Mouse (Mus musculus) midbrain, embryonic 16.5 days (tissue): Measurements from ENCODE around the gene Igsf21. TPM values are rescaled to one million over a fixed set of nuclear protein-coding genes. Genes with fewer than 3 reads are reported as not detected.

Experiments
- ATAC-seq: fragments of 200-750 bp; cut with Nextera tagmentation; 2 replicates; pipeline ENCODE4 v1.8.0; 2017; ENCODE audit warnings: moderate TSS enrichment
- H3K27ac ChIP-seq: fragments of 300-500 bp; sonication (generic); 2 replicates; pipeline ENCODE4 v1.5.1; 2014; ENCODE audit warnings: mild to moderate bottlenecking, low read length, mixed read lengths
- H3K27me3 ChIP-seq: fragments of 300-500 bp; sonication (generic); 2 replicates; pipeline ENCODE4 v1.6.1; 2014; ENCODE audit warnings: low read depth, low read length, mixed read lengths; ENCODE audit not compliant: control insufficient read depth, insufficient read depth
- H3K36me3 ChIP-seq: fragments of 300-500 bp; sonication (generic); 2 replicates; pipeline ENCODE4 v1.6.1; 2014; ENCODE audit warnings: mild to moderate bottlenecking, low read length, moderate library complexity, mixed read lengths; ENCODE audit not compliant: control insufficient read depth, insufficient read depth
- H3K4me1 ChIP-seq: fragments of 300-500 bp; sonication (generic); 2 replicates; pipeline ENCODE4 v1.6.1; 2014; ENCODE audit warnings: mild to moderate bottlenecking, low read length, mixed read lengths; ENCODE audit not compliant: control insufficient read depth, insufficient read depth
- H3K4me2 ChIP-seq: fragments of 300-500 bp; sonication (generic); 2 replicates; pipeline ENCODE4 v1.6.1; 2014; ENCODE audit warnings: mild to moderate bottlenecking, low read length, mixed read lengths
- H3K4me3 ChIP-seq: fragments of 300-500 bp; sonication (generic); 2 replicates; pipeline ENCODE4 v1.5.1; 2014; ENCODE audit warnings: low read depth, mild to moderate bottlenecking, low read length, moderate library complexity, mixed read lengths
- H3K9ac ChIP-seq: fragments of 300-500 bp; sonication (generic); 2 replicates; pipeline ENCODE4 v1.6.1; 2014; ENCODE audit warnings: low read depth, low read length, mixed read lengths
- H3K9me3 ChIP-seq: fragments of 300-500 bp; sonication (generic); replicated peaks from 2 replicates; pipeline ENCODE4 v1.6.1; 2014; ENCODE audit warnings: mild to moderate bottlenecking, low read length, mixed read lengths; ENCODE audit not compliant: control insufficient read depth, poor library complexity, severe bottlenecking
- WGBS: fragments of 180-500 bp; shearing (Covaris S2); extraction: QIAGEN DNeasy Blood & Tissue Kit; methylation state at CpG from one replicate; pipeline ENCODE4 v1.1.7; 2014; 5-methylcytosine and 5-hydroxymethylcytosine counted together
- polyA plus RNA-seq: library from polyadenylated mRNA; unstranded; fragments of >200 nt; fragmentation: Nextera tagmentation; extraction: Ambion mirVana; gene quantifications from 2 replicates; pipeline ENCODE4 v1.2.1, GENCODE M21; 2015

Igsf21 gene
- polyA plus RNA-seq, 1 experiment from 2014 or later, result 119 TPM

GRCm38 (mm10) chr4:140091693-140092092 lies 154.9 kb downstream of the Igsf21 start:
- H3K4me2 ChIP-seq, result no peak overlapping the region
- no peak overlapping the region for H3K9ac ChIP-seq
- no peak overlapping the region for H3K27ac ChIP-seq
- H3K4me1 ChIP-seq, result no peaks in the 10 kb centered on the region
- H3K27me3 ChIP-seq, result no peaks in the 10 kb centered on the region
- H3K36me3 ChIP-seq, result no peaks in the 10 kb centered on the region
- WGBS, result 66% methylated on average over 3 of the region's 3 CpGs
- no peaks in the 10 kb centered on the region for H3K9me3 ChIP-seq
- no peak overlapping the region for H3K4me3 ChIP-seq
- ATAC-seq, result no peak

DNA sequence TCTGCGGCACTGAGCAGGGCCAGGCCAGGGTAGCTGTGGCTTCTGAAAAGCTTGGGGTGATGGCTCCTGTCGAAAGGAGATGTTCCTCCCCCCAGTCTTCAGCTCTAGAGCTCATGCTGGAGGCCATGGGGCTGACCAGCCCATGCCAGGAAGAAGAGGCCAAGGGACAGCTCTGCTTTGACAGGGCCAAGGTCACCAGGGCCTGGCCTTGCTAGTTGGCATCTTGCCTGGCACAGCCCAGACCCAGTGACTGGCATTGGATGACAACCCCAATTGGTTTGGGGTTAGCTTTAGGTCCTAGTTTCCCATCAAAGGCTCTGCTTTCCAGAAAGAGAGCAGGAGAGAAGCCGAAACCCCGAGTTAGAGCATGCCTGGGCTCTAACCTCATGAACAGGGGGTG lies 156.9 kb downstream of the Igsf21 start:
- H3K9me3 ChIP-seq, result no peaks in the 10 kb centered on the region
- 95% methylated on average over 4 of the region's 4 CpGs for WGBS
- H3K27ac ChIP-seq, result no peak overlapping the region
- no peak overlapping the region for H3K4me2 ChIP-seq
- H3K4me1 ChIP-seq, result peaks cover 3% of the 10 kb centered on the region
- no peaks in the 10 kb centered on the region for H3K36me3 ChIP-seq
- H3K4me3 ChIP-seq, result no peak overlapping the region
- no peaks in the 10 kb centered on the region for H3K27me3 ChIP-seq
- no peak overlapping the region for H3K9ac ChIP-seq
- ATAC-seq, result no peak

DNA sequence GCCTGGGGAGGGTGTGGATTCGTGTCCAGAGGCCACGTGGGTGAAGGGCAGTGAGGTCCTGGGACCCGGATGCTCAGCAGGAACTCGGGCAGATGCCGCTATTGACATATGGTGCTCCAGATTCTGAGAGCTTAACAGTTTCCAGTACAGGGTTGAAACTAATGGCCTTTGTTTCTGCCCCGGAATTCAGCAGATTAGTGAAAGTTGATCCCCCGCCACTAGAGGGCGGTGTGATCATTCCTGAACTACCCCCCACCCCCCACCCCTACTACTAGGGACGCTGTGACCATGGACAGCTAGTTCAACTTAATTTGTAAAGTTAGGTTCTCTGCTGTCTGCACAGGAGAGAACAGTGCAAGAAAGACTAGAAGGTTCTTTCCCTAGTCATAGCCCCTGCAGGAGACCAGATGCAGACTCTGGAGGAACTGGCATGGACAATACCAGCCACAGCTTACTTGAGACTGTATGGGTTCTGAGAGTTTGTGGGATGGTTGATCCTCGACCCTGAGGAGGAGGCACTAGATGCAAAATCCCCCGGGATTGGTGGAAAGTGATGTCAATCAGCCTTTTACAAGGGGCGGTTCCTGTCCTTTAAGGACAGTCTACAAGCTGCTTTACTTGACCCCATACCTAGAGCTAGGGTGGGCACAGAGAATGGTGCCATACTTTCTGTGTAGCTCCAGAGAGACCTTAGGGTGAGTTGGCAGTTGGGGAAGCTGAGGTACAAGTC lies 157.7 kb downstream of the Igsf21 start:
- WGBS, result 85% methylated on average over 12 of the region's 12 CpGs

GRCm38 (mm10) chr4:140086192-140086591 lies 160.4 kb downstream of the Igsf21 start:
- WGBS, result 56% methylated on average over 7 of the region's 7 CpGs
- H3K4me2 ChIP-seq, result no peak overlapping the region
- no peak for ATAC-seq

More for the DNA sequence above, 157.7 kb downstream of the Igsf21 start:
- no peaks in the 10 kb centered on the region for H3K36me3 ChIP-seq
- ATAC-seq, result no peak
- H3K4me1 ChIP-seq, result peaks cover 8% of the 10 kb centered on the region
- no peak overlapping the region for H3K4me3 ChIP-seq
- no peak overlapping the region for H3K9ac ChIP-seq
- H3K9me3 ChIP-seq, result no peaks in the 10 kb centered on the region
- no peak overlapping the region for H3K4me2 ChIP-seq
- H3K27ac ChIP-seq, result no peak overlapping the region
- no peaks in the 10 kb centered on the region for H3K27me3 ChIP-seq

GRCm38 (mm10) chr4:140084521-140085011 lies 162.0 kb downstream of the Igsf21 start:
- no peak overlapping the region for H3K9ac ChIP-seq
- no peak for ATAC-seq

More at GRCm38 (mm10) chr4:140086192-140086591, 160.4 kb downstream of the Igsf21 start:
- peaks cover 8% of the 10 kb centered on the region for H3K4me1 ChIP-seq
- H3K9me3 ChIP-seq, result no peaks in the 10 kb centered on the region
- H3K36me3 ChIP-seq, result no peaks in the 10 kb centered on the region
- H3K27ac ChIP-seq, result 0 out of 2 replicates have a peak overlapping the region, but pooled peaks have one; percentile 24
- no peak overlapping the region for H3K9ac ChIP-seq
- no peak overlapping the region for H3K4me3 ChIP-seq
- H3K27me3 ChIP-seq, result no peaks in the 10 kb centered on the region

GRCm38 (mm10) chr4:140084064-140084463 lies 162.5 kb downstream of the Igsf21 start:
- no peak for ATAC-seq
- Histone ChIP-seq H3K27me3 (no peaks in the 10 kb centered on the region), H3K36me3 (no peaks in the 10 kb centered on the region), H3K27ac (peak overlapping the region; percentile 61; the same call in 1 of the 2 replicates), H3K4me1 (peaks cover 8% of the 10 kb centered on the region), H3K4me2 (no peak overlapping the region), H3K4me3 (no peak overlapping the region), H3K9me3 (no peaks in the 10 kb centered on the region), H3K9ac (no peak overlapping the region)
- WGBS, result 72% methylated on average over 5 of the region's 5 CpGs

More at GRCm38 (mm10) chr4:140084521-140085011, 162.0 kb downstream of the Igsf21 start:
- H3K9me3 ChIP-seq, result no peaks in the 10 kb centered on the region
- H3K27ac ChIP-seq, result peak overlapping the region; percentile 61
- H3K36me3 ChIP-seq, result no peaks in the 10 kb centered on the region
- peaks cover 8% of the 10 kb centered on the region for H3K4me1 ChIP-seq
- WGBS, result 43% methylated on average over 11 of the region's 11 CpGs
- H3K4me3 ChIP-seq, result no peak overlapping the region
- no peak overlapping the region for H3K4me2 ChIP-seq
- no peaks in the 10 kb centered on the region for H3K27me3 ChIP-seq

DNA sequence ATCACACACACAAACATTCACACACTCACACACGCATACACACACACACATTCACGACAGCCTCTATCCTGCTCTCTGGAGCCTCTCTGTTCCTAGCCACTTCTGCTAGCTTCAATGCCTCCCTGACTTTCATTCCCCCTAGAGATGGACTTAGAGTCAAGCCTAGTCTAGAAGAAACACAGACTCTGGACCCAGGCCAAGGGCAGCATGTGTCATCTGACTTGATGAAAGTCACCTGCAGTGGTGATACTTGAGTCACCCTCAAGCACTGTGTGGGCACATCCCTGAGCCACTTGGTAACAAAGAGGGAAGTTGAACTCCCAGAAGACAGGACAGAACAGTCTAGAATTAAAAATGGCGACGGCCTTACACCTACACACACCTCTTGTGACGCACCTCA lies 168.2 kb downstream of the Igsf21 start:
- Histone ChIP-seq H3K27me3 (no peaks in the 10 kb centered on the region), H3K36me3 (no peaks in the 10 kb centered on the region), H3K4me3 (no peak overlapping the region), H3K9ac (no peak overlapping the region), H3K4me2 (no peak overlapping the region), H3K27ac (no peak overlapping the region), H3K9me3 (no peaks in the 10 kb centered on the region), H3K4me1 (peaks cover 13% of the 10 kb centered on the region; the same call in 1 of the 2 replicates)
- ATAC-seq, result no peak
- 88% methylated on average over 5 of the region's 5 CpGs for WGBS

DNA sequence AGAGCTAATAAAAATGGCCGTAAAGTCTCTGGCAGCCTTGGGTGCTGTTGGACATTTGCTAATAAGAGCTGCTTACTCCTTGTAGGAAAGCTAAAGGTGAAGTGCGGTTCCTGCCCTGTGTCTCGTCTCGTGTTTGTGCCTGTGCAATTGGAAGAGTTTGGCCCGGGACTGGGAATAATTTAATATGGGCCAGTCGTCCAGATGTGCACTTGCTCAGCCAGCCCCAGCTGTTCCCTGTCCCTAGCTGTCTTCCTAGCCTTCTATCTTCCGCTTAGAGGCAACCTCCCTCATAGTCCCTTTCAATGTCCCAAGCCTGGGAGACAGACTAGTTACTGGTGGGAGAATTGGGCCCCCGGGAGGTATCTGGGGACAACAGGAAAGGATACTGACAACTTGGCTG lies 169.0 kb downstream of the Igsf21 start:
- H3K27me3 ChIP-seq, result no peaks in the 10 kb centered on the region
- ATAC-seq, result no peak
- no peak overlapping the region for H3K4me3 ChIP-seq
- H3K4me1 ChIP-seq, result peaks cover 13% of the 10 kb centered on the region; the same call in 1 of the 2 replicates
- H3K27ac ChIP-seq, result 0 out of 2 replicates have a peak overlapping the region, but pooled peaks have one; percentile 20
- no peaks in the 10 kb centered on the region for H3K36me3 ChIP-seq
- H3K4me2 ChIP-seq, result no peak overlapping the region
- H3K9ac ChIP-seq, result no peak overlapping the region
- 70% methylated on average over 8 of the region's 8 CpGs for WGBS
- H3K9me3 ChIP-seq, result no peaks in the 10 kb centered on the region

DNA sequence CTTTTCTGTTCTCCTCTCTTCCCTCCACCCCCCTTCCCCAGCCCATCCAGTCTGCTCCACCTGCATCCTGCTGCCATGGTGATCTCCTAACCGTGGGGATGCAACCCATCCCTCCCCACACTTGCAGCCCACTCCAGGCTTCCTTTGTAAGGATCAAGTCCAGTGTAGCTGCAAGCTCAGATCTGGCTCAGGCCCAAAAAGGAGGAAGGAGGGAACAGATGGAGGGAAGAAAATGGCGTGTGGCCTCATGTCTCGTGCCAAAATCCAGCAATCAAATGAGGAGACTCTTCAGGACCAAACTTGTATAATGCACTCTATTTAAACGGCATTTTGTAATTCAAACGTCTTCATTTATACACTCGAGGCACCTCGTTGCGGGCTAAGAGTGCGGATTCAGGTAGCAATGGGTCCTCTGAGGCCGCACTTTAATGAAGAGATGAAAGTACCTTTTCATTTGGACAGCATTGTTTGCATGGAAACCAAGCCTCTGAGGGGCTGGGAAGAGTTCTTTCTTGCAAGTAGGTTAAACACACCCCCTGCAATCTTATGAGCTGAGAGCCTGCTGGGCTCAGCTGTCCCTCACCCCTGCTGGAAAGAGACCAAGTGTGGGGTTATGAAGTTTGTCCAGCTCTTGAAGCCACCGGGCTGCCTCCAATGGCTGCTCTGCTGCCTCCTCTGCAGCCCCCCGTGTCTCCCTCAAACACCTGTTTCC lies 169.6 kb downstream of the Igsf21 start:
- peak; percentile 52; the same call in 1 of the 2 replicates for ATAC-seq
- no peaks in the 10 kb centered on the region for H3K27me3 ChIP-seq
- H3K9ac ChIP-seq, result no peak overlapping the region
- WGBS, result 37% methylated on average over 12 of the region's 12 CpGs
- no peaks in the 10 kb centered on the region for H3K36me3 ChIP-seq
- no peak overlapping the region for H3K4me2 ChIP-seq
- H3K27ac ChIP-seq, result 0 out of 2 replicates have a peak overlapping the region, but pooled peaks have one; percentile 20
- peaks cover 13% of the 10 kb centered on the region; the same call in 1 of the 2 replicates for H3K4me1 ChIP-seq
- no peaks in the 10 kb centered on the region for H3K9me3 ChIP-seq
- no peak overlapping the region for H3K4me3 ChIP-seq
